Mouse (Mus musculus) heart, embryonic 11.5 days (tissue): ENCODE results near the gene Flywch1. TPM values are rescaled to one million over a fixed set of nuclear protein-coding genes. Genes with fewer than 3 reads are reported as not detected.

Experiments
- ATAC-seq: fragments of 200-750 bp; cut with Nextera tagmentation; replicated peaks from 2 replicates; pipeline ENCODE4 v1.8.0; 2017; ENCODE audit warnings: moderate library complexity; ENCODE audit not compliant: insufficient number of reproducible peaks, low FRiP score, low TSS enrichment
- H3K27ac ChIP-seq: fragments of 300-500 bp; sonication (generic); 2 replicates; pipeline ENCODE4 v1.5.1; 2014; ENCODE audit warnings: mild to moderate bottlenecking, low read depth, low read length
- H3K27me3 ChIP-seq: fragments of 300-500 bp; sonication (generic); 2 replicates; pipeline ENCODE4 v1.6.1; 2014; ENCODE audit warnings: mild to moderate bottlenecking, low read length, mixed read lengths; ENCODE audit not compliant: control insufficient read depth, insufficient read depth
- H3K36me3 ChIP-seq: fragments of 300-500 bp; sonication (generic); 2 replicates; pipeline ENCODE4 v1.6.1; 2014; ENCODE audit warnings: mild to moderate bottlenecking, low read length, moderate library complexity, mixed read lengths; ENCODE audit not compliant: control insufficient read depth, insufficient read depth
- H3K4me1 ChIP-seq: fragments of 300-500 bp; sonication (generic); 2 replicates; pipeline ENCODE4 v1.6.1; 2014; ENCODE audit warnings: low read length; ENCODE audit not compliant: control insufficient read depth, insufficient read depth
- H3K4me2 ChIP-seq: fragments of 300-500 bp; sonication (generic); 2 replicates; pipeline ENCODE4 v1.6.1; 2014; ENCODE audit warnings: mild to moderate bottlenecking, moderate library complexity
- H3K4me3 ChIP-seq: fragments of 300-500 bp; sonication (generic); 2 replicates; pipeline ENCODE4 v1.5.1; 2014; ENCODE audit warnings: low read depth, low read length
- H3K9ac ChIP-seq: fragments of 300-500 bp; sonication (generic); 2 replicates; pipeline ENCODE4 v1.6.1; 2014; ENCODE audit warnings: mild to moderate bottlenecking, low read depth, low read length, moderate library complexity
- H3K9me3 ChIP-seq: fragments of 300-500 bp; sonication (generic); replicated peaks from 2 replicates; pipeline ENCODE4 v1.6.1; 2016; ENCODE audit warnings: low read length; ENCODE audit not compliant: control insufficient read depth
- WGBS: fragments of 180-500 bp; shearing (Covaris S2); extraction: QIAGEN DNeasy Blood & Tissue Kit; methylation state at CpG from one replicate; pipeline ENCODE4 v1.1.7; 2014; ENCODE audit not compliant: insufficient replicate concordance; 5-methylcytosine and 5-hydroxymethylcytosine counted together
- polyA plus RNA-seq: library from polyadenylated mRNA; unstranded; fragments of >200 nt; fragmentation: Nextera tagmentation; extraction: Ambion mirVana; gene quantifications from 2 replicates; pipeline ENCODE4 v1.2.1, GENCODE M21; 2014

The Flywch1 gene
- polyA plus RNA-seq, 1 experiment from 2014 or later, result 60.5 TPM

DNA sequence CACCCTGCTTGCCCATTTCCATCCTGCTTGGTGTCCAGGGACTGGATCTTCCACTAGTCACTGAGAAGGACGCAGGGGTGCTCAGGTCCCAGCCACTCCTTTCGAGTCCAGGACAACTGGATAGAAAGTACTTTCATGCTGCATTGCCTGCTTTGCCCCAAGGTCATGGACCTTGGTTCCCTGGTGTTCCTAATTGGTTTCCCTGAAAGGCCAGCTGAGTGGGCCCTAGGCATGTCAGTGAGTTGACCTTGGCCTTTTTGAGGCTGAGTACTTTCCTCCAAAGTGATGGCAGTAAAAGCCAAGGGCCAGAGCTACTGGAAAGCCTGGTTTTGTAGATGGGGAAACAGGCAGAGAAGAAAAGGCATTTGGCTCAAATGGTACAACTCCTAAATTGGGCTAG lies 49.5 kb downstream of the Flywch1 start:
- Histone ChIP-seq H3K4me2 (no peak overlapping the region), H3K36me3 (no peaks in the 10 kb centered on the region), H3K27ac (no peak overlapping the region), H3K4me1 (peaks cover 3% of the 10 kb centered on the region; the same call in 1 of the 2 replicates), H3K4me3 (no peak overlapping the region), H3K9ac (no peak overlapping the region), H3K27me3 (peaks cover 7% of the 10 kb centered on the region; the same call in 1 of the 2 replicates), H3K9me3 (no peaks in the 10 kb centered on the region)
- ATAC-seq, result no peak
- 85% methylated on average over 2 of the region's 2 CpGs for WGBS

DNA sequence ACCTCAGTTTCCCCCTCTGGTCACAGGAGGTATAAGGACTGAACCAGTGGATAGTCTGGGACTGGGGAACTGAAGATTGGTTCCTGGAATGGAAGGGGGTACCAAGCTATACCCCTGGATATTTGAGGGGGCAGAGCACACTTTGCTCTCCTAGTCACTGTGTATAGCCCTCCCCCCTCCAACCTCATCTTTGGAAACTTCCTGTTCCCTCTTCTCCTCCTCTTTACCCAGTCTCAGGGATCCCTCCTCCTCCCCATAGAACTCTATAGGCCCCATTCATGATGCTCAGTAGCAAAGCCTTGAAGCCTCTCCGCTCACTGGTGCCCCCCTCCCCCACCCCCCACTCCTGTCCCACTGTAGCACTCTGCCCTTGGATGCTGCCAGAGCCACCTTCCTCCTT lies 51.9 kb downstream of the Flywch1 start:
- no peak overlapping the region for H3K9ac ChIP-seq
- H3K27me3 ChIP-seq, result peaks cover 10% of the 10 kb centered on the region; the same call in 1 of the 2 replicates
- H3K27ac ChIP-seq, result no peak overlapping the region
- H3K9me3 ChIP-seq, result no peaks in the 10 kb centered on the region
- 36% methylated on average over 1 of the region's 1 CpGs for WGBS
- H3K36me3 ChIP-seq, result no peaks in the 10 kb centered on the region
- no peak for ATAC-seq
- H3K4me1 ChIP-seq, result no peaks in the 10 kb centered on the region
- H3K4me2 ChIP-seq, result no peak overlapping the region
- no peak overlapping the region for H3K4me3 ChIP-seq

DNA sequence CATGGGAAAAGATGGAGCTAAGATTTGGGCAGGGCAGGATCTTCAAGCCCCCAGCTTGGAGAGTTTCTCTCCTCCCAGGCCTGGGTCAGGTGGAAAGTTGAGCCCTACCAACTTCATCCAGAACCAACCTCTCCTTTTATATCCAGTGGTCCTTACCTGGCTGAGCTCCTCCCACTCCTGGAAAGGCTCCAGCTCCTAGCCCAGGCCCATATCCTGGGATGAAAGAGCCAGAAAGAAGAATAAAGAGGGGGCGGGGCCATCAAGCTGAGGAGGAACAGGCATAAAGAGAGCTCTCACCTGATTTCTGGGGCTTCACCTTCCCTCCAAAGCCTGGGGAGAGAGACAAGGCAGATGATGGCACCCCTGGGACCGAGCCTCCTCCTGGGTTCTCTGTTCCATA lies 54.4 kb downstream of the Flywch1 start:
- no peak overlapping the region for H3K4me2 ChIP-seq
- H3K4me3 ChIP-seq, result no peak overlapping the region
- H3K4me1 ChIP-seq, result no peaks in the 10 kb centered on the region
- 50% methylated on average over 2 of the region's 2 CpGs for WGBS
- no peaks in the 10 kb centered on the region for H3K36me3 ChIP-seq
- ATAC-seq, result no peak
- no peak overlapping the region for H3K9ac ChIP-seq
- H3K27me3 ChIP-seq, result peaks cover 10% of the 10 kb centered on the region; the same call in 1 of the 2 replicates
- no peaks in the 10 kb centered on the region for H3K9me3 ChIP-seq
- no peak overlapping the region for H3K27ac ChIP-seq

DNA sequence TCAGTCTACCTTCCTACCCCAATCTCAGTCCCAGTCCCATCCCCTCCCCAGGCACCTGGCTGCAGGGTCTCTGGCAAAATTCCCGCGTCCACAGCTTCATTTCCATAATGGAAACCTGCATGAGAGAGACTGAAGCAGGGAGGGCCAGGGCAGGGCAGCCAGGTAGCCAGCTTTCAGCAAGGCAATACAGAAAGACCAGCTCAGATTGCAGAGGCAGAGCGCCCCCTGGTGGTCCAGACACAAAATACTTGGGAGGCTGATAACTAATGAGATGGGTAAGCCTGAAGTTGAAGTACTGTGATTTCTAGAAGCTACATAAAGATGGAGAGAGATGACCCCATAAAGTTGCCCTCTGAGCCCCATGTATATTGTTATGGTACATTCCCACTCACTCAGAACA lies 65.2 kb downstream of the Flywch1 start:
- WGBS, result 0% methylated on average over 3 of the region's 3 CpGs
- H3K9ac ChIP-seq, result no peak overlapping the region
- no peaks in the 10 kb centered on the region for H3K9me3 ChIP-seq
- H3K4me3 ChIP-seq, result no peak overlapping the region
- no peaks in the 10 kb centered on the region for H3K4me1 ChIP-seq
- H3K4me2 ChIP-seq, result no peak overlapping the region
- no peak for ATAC-seq
- peaks cover 27% of the 10 kb centered on the region for H3K27me3 ChIP-seq
- H3K36me3 ChIP-seq, result no peaks in the 10 kb centered on the region
- H3K27ac ChIP-seq, result no peak overlapping the region

GRCm38 (mm10) chr17:23705525-23706104 lies 65.8 kb downstream of the Flywch1 start:
- Histone ChIP-seq H3K9ac (no peak overlapping the region), H3K27ac (no peak overlapping the region), H3K36me3 (no peaks in the 10 kb centered on the region), H3K4me3 (no peak overlapping the region), H3K4me2 (no peak overlapping the region), H3K9me3 (no peaks in the 10 kb centered on the region), H3K27me3 (peaks cover 30% of the 10 kb centered on the region), H3K4me1 (no peaks in the 10 kb centered on the region)
- ATAC-seq, result no peak
- 76% methylated on average over 7 of the region's 7 CpGs for WGBS

GRCm38 (mm10) chr17:23704741-23705140 lies 66.7 kb downstream of the Flywch1 start:
- no peak overlapping the region for H3K4me3 ChIP-seq
- peaks cover 32% of the 10 kb centered on the region for H3K27me3 ChIP-seq
- no peaks in the 10 kb centered on the region for H3K4me1 ChIP-seq
- no peaks in the 10 kb centered on the region for H3K9me3 ChIP-seq
- H3K9ac ChIP-seq, result no peak overlapping the region
- H3K36me3 ChIP-seq, result no peaks in the 10 kb centered on the region
- WGBS, result 58% methylated on average over 7 of the region's 7 CpGs
- no peak overlapping the region for H3K4me2 ChIP-seq
- no peak for ATAC-seq
- no peak overlapping the region for H3K27ac ChIP-seq

DNA sequence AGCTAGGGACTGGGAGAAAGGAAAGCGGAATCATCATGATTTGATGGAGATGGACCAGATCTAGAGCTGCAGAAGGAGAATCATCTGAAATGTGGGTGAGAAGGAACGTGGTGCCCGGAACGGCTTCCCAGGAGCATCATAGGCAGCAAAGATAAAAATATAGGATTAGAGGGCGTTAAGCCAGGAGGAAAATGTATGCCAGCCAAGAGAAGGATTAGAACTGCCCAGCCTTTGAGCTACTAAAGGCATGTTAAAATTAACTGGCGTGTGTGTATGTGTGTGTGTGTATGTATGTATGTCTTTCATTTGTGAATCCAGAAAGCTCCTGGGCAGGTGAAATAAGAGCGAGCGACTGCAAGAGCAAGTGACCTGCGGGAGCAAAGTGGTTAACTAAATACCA lies 68.1 kb downstream of the Flywch1 start:
- no peak for ATAC-seq
- Histone ChIP-seq H3K4me1 (peaks cover 5% of the 10 kb centered on the region), H3K4me3 (no peak overlapping the region), H3K9me3 (no peaks in the 10 kb centered on the region), H3K27me3 (peaks cover 47% of the 10 kb centered on the region), H3K4me2 (no peak overlapping the region), H3K27ac (no peak overlapping the region), H3K36me3 (no peaks in the 10 kb centered on the region), H3K9ac (no peak overlapping the region)
- WGBS, result 81% methylated on average over 9 of the region's 9 CpGs

Other genes with a start within 250 kb of the Flywch1 start
- 15.1 and 17.4 TPM in 2 replicates for gene Zfp213, start 207.4 kb downstream of the Flywch1 start, polyA plus RNA-seq
- gene Zfp13, start 172.1 kb downstream of the Flywch1 start, polyA plus RNA-seq, result 8.9 and 9.0 TPM in 2 replicates
- not detected in 2 replicates for gene Zscan10, start 170.7 kb downstream of the Flywch1 start, polyA plus RNA-seq
- 0.07 and 0.27 TPM in 2 replicates for gene Mmp25, start 126.3 kb downstream of the Flywch1 start, polyA plus RNA-seq
- gene Bicdl2, start 111.1 kb downstream of the Flywch1 start, polyA plus RNA-seq, result 0.24 TPM in 1 of 2 replicates, not detected in the other
- 382 and 389 TPM in 2 replicates for gene Hcfc1r1, start 98.0 kb downstream of the Flywch1 start, polyA plus RNA-seq
- 40.9 and 41.0 TPM in 2 replicates for gene Thoc6, start 97.7 kb downstream of the Flywch1 start, polyA plus RNA-seq
- 77.6 and 85.3 TPM in 2 replicates for gene Tnfrsf12a, start 94.1 kb downstream of the Flywch1 start, polyA plus RNA-seq
- gene Cldn6, start 92.4 kb downstream of the Flywch1 start, polyA plus RNA-seq, result 3.3 and 3.9 TPM in 2 replicates
- gene Cldn9, start 87.6 kb downstream of the Flywch1 start, polyA plus RNA-seq, result 0.25 and 0.46 TPM in 2 replicates
- 0.16 and 0.20 TPM in 2 replicates for gene 1520401A03Rik, start 48.8 kb downstream of the Flywch1 start, polyA plus RNA-seq
- 31.5 and 33.8 TPM in 2 replicates for gene Pkmyt1, start 45.3 kb downstream of the Flywch1 start, polyA plus RNA-seq
- gene Paqr4, start 30.7 kb downstream of the Flywch1 start, polyA plus RNA-seq, result 7.6 and 7.9 TPM in 2 replicates
- 0.27 and 0.63 TPM in 2 replicates for gene Kremen2, start 25.8 kb downstream of the Flywch1 start, polyA plus RNA-seq
- 8.2 and 9.5 TPM in 2 replicates for gene Flywch2, start 14.5 kb upstream of the Flywch1 start, polyA plus RNA-seq
- 285 and 390 TPM in 2 replicates for gene Srrm2, start 18.9 kb upstream of the Flywch1 start, polyA plus RNA-seq
- gene Elob, start 57.5 kb upstream of the Flywch1 start, polyA plus RNA-seq, result 929 and 1,004 TPM in 2 replicates
- not detected in 2 replicates for gene Prss33, start 64.5 kb upstream of the Flywch1 start, polyA plus RNA-seq
- not detected in 2 replicates for gene Prss32, start 72.3 kb upstream of the Flywch1 start, polyA plus RNA-seq
- gene Prss41, start 72.6 kb upstream of the Flywch1 start, polyA plus RNA-seq, result 0.19 and 0.31 TPM in 2 replicates
- gene Prss21, start 96.5 kb upstream of the Flywch1 start, polyA plus RNA-seq, result not detected in 2 replicates
- gene Dcpp1, start 109.3 kb upstream of the Flywch1 start, polyA plus RNA-seq, result not detected in 2 replicates
- gene Dcpp2, start 109.3 kb upstream of the Flywch1 start, polyA plus RNA-seq, result not detected in 2 replicates
- gene Dcpp3, start 145.9 kb upstream of the Flywch1 start, polyA plus RNA-seq, result not detected in 2 replicates
- gene Sbp, start 170.1 kb upstream of the Flywch1 start, polyA plus RNA-seq, result not detected in 2 replicates
- gene Sbpl, start 183.7 kb upstream of the Flywch1 start, polyA plus RNA-seq, result not detected in 2 replicates
- not detected in 2 replicates for gene Prss30, start 209.0 kb upstream of the Flywch1 start, polyA plus RNA-seq
- 0.17 TPM in 1 of 2 replicates, not detected in the other for gene Prss22, start 226.5 kb upstream of the Flywch1 start, polyA plus RNA-seq